Mouse (Mus musculus) skeletal muscle tissue, postnatal 0 days (tissue): ENCODE results near the gene Olfr1047. TPM values are rescaled to one million over a fixed set of nuclear protein-coding genes. Genes with fewer than 3 reads are reported as not detected.

Experiments
- polyA plus RNA-seq: library from polyadenylated mRNA; unstranded; fragments of >200 nt; fragmentation: Nextera tagmentation; extraction: Ambion mirVana; gene quantifications from 2 replicates; pipeline ENCODE4 v1.2.1, GENCODE M21; 2015

The Olfr1047 gene
- not detected in 2 replicates for polyA plus RNA-seq

DNA sequence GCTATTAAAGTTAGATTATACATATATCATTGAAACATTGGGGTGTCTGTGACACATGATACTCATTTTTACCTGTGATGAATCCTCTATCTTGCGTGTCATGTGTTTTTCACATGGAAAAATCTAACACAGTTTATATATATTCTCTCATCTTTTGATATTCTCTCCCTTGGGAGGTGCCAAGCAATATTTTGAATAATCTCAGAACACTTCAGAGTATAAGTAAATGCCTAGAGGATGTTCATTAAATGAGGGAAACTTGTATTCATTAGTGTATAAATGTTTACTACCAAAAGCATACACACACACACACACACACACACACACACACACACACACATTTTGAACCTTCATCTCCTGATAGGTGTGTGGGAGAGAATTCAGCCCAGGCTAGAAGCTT lies at the start of gene Olfr1047:
TSS of gene Olfr1047 (minus strand) at position 101 of the 400 bp plus-strand sequence.

DNA sequence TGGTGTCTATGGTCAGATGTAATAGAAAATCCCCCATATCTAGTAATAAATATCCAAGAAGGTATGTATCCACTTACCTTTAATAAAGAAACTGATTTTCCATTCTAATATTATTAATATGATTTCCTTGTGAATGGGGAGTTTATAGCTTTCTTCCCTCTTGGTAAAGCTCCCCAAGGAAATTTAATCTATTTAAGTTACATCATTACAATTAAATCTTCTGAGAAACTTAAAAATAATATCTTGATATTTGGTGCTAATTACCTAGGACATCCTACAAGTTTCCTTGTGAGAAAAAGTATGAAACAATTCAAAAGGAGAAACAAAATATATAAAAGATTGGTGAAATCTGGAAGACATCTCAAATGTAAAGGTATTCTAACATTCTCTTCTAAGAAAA lies 47.8 kb upstream of the Olfr1047 start, which contains the start of gene Olfr1051:
TSS of gene Olfr1051 (minus strand) at position 101 of the 400 bp plus-strand sequence.

DNA sequence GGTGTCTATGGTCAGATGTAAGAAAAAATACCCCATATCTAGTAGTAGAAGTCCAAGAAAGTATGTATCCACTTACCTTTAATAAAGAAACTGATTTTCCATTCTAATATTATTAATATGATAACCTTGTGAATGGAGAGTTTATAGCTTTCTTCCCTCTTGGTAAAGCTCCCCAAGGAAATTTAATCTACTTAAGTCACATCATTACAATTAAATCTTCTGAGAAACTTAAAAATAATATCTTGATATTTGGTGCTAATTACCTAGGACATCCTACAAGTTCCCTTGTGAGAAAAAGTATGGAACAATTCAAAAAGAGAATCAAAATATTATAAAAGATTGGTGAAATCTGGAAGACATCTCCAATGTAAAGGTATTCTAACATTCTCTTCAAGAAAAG lies 27.0 kb upstream of the Olfr1047 start, which contains the start of gene Olfr1049:
TSS of gene Olfr1049 (minus strand) at position 101 of the 400 bp plus-strand sequence.

DNA sequence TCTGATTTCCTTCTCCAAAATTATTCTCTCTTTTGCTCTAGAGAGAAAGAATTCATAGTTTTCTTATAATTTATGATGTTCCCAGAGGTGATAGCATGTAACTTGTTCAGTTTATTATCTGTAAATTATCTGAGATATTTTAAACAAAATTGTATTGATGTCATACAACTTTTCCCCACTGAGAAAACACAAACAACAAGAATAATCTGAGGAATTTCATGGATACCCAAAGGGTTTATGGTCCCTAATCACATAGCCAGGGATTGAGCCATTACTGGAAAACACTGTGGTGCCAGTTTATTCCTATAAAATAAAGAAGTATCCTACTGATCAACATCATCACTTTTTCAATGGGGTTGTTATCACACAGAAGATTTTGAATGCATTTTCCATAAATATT lies 9.0 kb upstream of the Olfr1047 start, which contains the start of gene Olfr1048:
TSS of gene Olfr1048 (minus strand) at position 101 of the 400 bp plus-strand sequence.

DNA sequence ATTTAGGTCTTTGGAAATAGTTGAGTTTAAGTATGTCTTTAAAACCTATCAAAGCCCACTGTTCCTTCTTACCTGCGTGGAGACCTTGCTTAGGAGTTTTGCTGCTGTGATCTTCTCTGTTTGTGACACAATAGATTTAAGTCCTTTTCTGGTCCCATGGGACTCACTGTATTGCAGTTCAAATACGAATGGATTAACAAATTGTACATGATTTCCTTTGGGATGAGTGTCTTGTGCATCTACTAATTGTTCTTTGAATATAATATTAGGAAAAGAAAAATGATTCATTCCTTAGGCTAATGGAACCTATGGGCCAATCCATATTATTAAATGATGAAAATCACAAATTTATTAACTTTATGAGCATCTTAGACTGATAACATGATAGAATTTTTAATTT lies 12.0 kb downstream of the Olfr1047 start, which contains the start of gene Olfr1046:
TSS of gene Olfr1046 (minus strand) at position 101 of the 400 bp plus-strand sequence.

DNA sequence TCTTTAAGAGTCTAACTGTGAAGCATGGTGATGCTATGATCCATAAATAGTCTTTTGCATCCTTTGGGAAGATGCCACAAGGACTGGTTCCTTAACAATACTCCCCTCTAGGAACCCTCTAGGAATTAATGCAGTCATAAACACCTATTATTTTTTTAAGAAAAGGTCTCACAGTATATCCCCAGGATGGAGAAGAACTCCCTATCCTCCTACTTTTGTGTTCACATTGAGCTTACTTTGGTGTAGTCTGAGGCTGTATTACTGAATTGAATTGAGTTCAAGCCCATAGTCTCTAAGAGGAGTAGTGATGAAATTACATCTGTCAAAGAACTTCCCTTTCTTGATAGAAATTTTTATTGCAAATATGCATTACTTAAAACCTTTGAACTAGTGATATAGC lies 28.3 kb downstream of the Olfr1047 start, which contains the start of gene Olfr1045:
TSS of gene Olfr1045 (minus strand) at position 101 of the 400 bp plus-strand sequence.

DNA sequence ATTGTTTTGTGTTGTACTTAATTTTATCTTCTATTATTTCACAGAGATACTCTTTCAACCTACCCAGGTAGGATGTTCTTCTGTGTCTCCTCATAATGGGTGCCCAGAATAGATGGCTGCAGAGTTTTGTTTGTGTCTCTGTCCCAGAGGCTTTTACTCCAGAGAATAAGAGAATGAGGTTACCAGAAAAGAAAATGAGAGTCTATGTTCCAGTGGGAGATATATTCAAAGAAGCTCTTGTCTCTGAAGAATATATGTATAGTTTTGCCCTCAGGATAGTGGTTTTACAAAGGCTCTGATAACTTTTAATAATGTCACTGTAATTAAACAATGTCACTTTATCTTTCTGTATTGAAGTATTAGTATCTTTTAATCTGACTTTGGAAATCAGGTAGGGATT lies 45.6 kb downstream of the Olfr1047 start, which contains the start of gene Olfr52:
TSS of gene Olfr52 (minus strand) at position 101 of the 400 bp plus-strand sequence.

DNA sequence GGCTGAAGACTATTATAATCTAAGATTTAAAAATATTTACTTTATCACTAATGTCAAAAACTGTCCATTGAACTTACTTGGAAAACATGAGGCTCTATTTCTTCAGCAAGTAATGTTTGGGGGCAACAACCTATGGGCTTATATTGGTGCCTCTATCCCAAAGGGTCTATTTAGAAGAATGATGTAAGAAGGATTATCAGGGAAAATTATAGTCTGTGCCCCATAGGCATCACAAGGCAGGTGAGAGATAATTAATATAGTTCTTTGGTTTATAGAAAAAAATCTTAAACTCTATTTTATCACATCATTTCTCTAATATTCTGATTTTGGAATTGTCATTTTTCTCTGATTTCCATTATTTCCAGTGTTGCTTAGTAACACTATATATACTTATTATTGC lies 53.5 kb downstream of the Olfr1047 start, which contains the start of gene Olfr1044:
TSS of gene Olfr1044 (minus strand) at position 101 of the 400 bp plus-strand sequence.

Other genes starting within 250 kb of the Olfr1047 start
- gene Olfr1031, start 241.1 kb downstream of the Olfr1047 start, polyA plus RNA-seq: not detected in 2 replicates
- not detected in 2 replicates for gene Olfr1032, start 225.9 kb downstream of the Olfr1047 start, polyA plus RNA-seq
- 0.53 and 2.5 TPM in 2 replicates for gene Olfr1033, start 210.8 kb downstream of the Olfr1047 start, polyA plus RNA-seq
- gene Olfr1034, start 185.5 kb downstream of the Olfr1047 start, polyA plus RNA-seq: not detected in 2 replicates
- gene Olfr1036, start 157.4 kb downstream of the Olfr1047 start, polyA plus RNA-seq: not detected in 2 replicates
- not detected in 2 replicates for gene Olfr1037, start 144.0 kb downstream of the Olfr1047 start, polyA plus RNA-seq
- not detected in 2 replicates for gene Olfr1039, start 95.5 kb downstream of the Olfr1047 start, polyA plus RNA-seq
- gene Olfr1040, start 84.7 kb downstream of the Olfr1047 start, polyA plus RNA-seq: not detected in 2 replicates
- gene Olfr1042, start 69.6 kb downstream of the Olfr1047 start, polyA plus RNA-seq: not detected in 2 replicates
- not detected in 2 replicates for gene Olfr1043, start 63.9 kb downstream of the Olfr1047 start, polyA plus RNA-seq
- gene Olfr1044, start 53.6 kb downstream of the Olfr1047 start, polyA plus RNA-seq: not detected in 2 replicates
- not detected in 2 replicates for gene Olfr52, start 45.7 kb downstream of the Olfr1047 start, polyA plus RNA-seq
- gene Olfr1045, start 28.4 kb downstream of the Olfr1047 start, polyA plus RNA-seq: not detected in 2 replicates
- gene Olfr1046, start 12.1 kb downstream of the Olfr1047 start, polyA plus RNA-seq: not detected in 2 replicates
- not detected in 2 replicates for gene Olfr1048, start 8.9 kb upstream of the Olfr1047 start, polyA plus RNA-seq
- not detected in 2 replicates for gene Olfr1049, start 26.9 kb upstream of the Olfr1047 start, polyA plus RNA-seq
- not detected in 2 replicates for gene Olfr1051, start 47.7 kb upstream of the Olfr1047 start, polyA plus RNA-seq
- gene Olfr1052, start 61.1 kb upstream of the Olfr1047 start, polyA plus RNA-seq: not detected in 2 replicates
- not detected in 2 replicates for gene Olfr1053, start 83.9 kb upstream of the Olfr1047 start, polyA plus RNA-seq
- not detected in 2 replicates for gene Olfr1054, start 104.0 kb upstream of the Olfr1047 start, polyA plus RNA-seq
- not detected in 2 replicates for gene Olfr1055, start 118.9 kb upstream of the Olfr1047 start, polyA plus RNA-seq
- not detected in 2 replicates for gene Olfr1056, start 131.1 kb upstream of the Olfr1047 start, polyA plus RNA-seq
- not detected in 2 replicates for gene Olfr1057, start 147.0 kb upstream of the Olfr1047 start, polyA plus RNA-seq
- not detected in 2 replicates for gene Olfr1058, start 157.2 kb upstream of the Olfr1047 start, polyA plus RNA-seq
- not detected in 2 replicates for gene Olfr1061, start 182.6 kb upstream of the Olfr1047 start, polyA plus RNA-seq
- gene Olfr1062, start 195.3 kb upstream of the Olfr1047 start, polyA plus RNA-seq: not detected in 2 replicates
- gene Olfr1065, start 219.2 kb upstream of the Olfr1047 start, polyA plus RNA-seq: not detected in 2 replicates
- not detected in 2 replicates for gene Olfr1066, start 224.9 kb upstream of the Olfr1047 start, polyA plus RNA-seq